Mouse (Mus musculus) adrenal gland, postnatal 36 days (tissue): ENCODE results near the gene Dlx2. TPM values are rescaled to one million over a fixed set of nuclear protein-coding genes. Genes with fewer than 3 reads are reported as not detected.

Source experiments
- DNase-seq, 2 experiments: peaks; one replicate each; pipeline ENCODE4 v3.0.0; 2021; ENCODE audit warnings: mixed read lengths in 1 of 2
- total RNA-seq, 2 experiments: library from RNA; stranded (reverse); gene quantifications; 2 replicates each; pipeline ENCODE4 v1.2.3; 2021

The Dlx2 gene
- total RNA-seq, 2 experiments from 2014 or later = 0.16 TPM; not detected in 1

GRCm38 (mm10) chr2:71540611-71541417 lies 5.7 kb downstream of the Dlx2 start:
- DNase-seq = no peak

DNA sequence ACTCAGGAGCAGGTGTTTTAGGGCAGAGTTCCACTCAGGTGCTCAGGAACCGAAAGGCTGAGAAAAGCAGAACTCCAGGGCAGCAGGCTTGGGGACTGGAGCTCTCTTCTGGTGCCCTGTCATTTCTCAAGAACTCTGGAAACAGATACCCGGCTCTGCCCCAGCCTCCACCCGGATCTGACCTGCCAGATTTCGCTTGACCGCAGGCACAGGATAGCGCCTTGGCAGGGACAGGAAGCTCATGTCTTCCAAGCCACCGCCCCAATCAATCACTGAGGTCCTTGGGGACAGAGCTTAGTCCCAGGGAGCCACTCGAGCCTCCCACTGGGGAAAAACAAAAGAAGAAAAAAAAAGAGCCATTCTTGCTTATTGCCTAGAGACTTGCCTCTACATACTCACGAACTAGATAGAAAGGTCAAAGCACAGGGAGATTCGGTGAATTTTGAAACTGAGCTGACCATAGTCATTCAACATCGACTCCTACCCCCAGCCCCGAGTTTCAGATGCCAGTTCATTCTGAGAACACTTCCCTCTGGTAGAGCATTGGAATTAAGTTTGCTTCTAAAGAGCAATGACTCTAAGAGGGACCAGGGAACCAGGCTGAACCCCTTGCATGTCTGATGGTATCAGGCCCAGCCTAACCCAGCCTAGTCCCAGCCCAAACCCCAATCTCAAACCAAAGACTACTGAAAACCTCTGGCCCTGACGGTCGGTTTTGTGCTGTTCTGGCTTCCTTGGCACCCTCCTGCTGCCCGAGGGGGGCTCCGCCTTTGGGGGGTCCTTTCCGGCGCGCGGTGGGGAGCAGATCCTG lies 12.1 kb downstream of the Dlx2 start:
- no peak for DNase-seq

- no peak for DNase-seq
These were observed 13.5 kb downstream of the Dlx2 start for GRCm38 (mm10) chr2:71533094-71533493.

DNA sequence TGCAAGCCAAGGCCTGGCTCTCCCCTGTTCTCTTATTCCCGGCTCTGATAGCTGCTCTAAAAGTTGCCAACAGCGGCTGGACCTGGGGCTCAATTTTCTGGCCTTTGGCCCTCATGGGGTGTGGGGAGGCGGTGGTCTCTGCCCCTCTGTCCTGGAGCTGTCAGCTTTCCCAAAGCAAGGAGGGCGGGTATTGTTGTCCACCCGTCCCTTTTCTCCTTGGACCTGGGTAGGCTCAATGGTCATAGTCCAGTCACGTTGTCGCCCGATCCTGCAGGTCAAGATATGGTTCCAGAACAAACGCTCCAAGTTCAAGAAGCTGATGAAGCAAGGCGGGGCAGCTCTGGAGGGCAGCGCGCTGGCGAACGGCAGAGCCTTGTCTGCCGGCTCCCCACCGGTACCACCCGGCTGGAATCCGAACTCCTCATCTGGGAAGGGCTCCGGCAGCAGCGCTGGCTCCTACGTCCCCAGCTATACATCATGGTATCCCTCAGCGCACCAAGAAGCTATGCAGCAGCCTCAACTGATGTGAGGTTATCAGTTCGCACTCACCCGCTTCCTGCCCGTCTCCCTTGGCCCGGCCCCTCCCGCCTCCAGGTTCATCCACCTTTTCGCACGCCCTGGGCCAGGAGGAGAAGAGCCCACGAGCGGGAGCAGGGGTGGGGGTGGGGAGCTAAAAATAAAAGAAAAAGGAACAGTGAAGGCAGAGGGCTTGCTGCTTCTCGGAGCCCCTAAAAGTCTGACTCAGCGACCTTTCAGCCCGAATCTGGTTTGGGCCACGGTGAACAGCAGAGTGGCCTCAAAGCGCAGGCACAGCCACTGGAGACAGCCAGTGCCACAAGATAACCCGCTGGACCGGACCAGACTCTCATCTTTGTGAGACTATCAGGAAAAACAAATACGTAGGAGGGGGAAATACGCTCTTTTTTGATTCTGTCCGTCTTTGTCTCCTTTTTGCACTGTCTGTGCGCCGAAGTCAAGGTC lies 14.3 kb downstream of the Dlx2 start:
- no peak for DNase-seq

DNA sequence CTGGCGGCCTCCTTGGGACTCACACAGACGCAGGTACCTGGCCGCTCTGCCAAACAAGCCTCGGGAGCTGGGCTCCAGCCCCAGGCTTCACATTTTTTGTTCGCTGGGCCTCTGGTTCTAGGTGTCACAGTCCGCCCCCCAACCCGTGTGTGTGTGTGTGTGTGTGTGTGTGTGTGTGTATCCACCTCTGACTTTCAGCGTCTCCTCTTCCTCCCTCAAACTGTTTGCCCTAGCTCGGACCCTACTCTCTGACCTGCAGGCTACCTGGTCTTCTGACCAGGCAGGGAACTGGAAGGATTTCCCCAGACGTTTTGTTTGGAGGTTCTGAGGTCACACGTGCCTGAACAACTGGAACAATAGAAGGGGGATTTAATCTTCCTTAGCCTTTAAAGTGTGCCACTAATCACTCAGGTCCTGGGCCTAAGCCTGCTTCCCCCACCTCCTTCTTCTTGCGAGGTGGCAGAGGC lies 15.4 kb downstream of the Dlx2 start:
- no peak for DNase-seq

DNA sequence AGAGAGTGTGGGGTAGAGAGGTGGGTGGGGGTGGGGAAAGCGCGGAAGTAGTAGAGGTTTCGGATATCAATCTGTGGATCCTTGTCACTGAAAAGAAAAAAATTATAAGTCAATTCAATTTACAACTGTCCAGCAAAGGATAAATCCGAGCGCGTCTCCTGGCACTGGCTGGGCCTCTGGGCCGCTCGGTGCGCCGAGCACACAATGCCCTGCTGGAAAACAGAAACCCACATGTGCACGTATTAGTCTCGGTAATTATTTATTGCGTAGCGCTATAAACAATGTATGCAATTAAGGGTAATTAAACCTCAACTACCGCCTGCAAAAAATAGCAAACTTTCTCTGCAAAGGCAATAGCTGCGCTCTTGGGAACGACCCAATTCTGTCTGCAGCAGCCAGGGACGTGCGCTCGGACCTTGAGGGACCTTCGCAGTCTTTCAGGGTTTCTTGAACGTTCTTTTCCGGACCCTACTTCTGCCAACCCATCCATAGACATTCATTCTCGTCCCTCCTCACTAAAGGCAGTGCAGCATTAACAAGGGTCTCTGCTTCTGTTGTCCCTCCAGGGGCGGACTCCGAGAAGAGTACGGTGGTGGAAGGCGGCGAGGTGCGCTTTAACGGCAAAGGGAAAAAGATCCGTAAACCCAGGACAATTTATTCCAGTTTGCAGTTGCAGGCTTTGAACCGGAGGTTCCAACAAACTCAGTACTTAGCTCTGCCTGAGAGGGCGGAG lies 16.0 kb downstream of the Dlx2 start:
- no peak for DNase-seq

DNA sequence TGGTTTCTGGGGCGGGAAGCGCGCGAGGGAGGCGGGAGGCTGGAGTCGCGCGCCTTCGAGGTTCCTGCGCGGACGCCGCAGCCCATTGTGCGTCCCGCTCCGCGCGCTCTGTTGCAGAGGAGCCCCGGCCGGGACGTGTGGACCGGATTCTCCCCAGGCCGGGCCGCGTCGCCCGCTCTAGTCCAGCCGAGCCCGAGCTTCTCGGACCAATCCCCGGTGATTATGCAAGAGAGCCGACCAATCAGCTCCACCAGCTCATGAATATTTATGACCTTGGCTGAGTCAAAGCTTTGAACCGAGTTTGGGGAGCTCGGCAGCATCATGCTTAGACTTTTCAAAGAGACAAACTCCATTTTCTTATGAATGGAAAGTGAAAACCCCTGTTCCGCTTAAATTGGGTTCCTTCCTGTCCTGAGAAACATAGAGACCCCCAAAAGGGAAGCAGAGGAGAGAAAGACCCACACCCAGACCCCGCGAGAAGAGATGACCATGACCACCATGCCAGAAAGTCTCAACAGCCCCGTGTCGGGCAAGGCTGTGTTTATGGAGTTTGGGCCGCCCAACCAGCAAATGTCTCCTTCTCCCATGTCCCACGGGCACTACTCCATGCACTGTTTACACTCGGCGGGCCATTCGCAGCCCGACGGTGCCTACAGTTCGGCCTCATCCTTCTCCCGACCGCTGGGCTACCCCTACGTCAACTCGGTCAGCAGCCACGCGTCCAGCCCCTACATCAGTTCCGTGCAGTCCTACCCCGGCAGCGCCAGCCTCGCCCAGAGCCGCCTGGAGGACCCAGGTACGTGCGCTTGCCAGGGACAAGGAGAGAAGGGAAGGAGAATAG lies 16.8 kb downstream of the Dlx2 start:
- peak; percentile 84 to 88 for DNase-seq

DNA sequence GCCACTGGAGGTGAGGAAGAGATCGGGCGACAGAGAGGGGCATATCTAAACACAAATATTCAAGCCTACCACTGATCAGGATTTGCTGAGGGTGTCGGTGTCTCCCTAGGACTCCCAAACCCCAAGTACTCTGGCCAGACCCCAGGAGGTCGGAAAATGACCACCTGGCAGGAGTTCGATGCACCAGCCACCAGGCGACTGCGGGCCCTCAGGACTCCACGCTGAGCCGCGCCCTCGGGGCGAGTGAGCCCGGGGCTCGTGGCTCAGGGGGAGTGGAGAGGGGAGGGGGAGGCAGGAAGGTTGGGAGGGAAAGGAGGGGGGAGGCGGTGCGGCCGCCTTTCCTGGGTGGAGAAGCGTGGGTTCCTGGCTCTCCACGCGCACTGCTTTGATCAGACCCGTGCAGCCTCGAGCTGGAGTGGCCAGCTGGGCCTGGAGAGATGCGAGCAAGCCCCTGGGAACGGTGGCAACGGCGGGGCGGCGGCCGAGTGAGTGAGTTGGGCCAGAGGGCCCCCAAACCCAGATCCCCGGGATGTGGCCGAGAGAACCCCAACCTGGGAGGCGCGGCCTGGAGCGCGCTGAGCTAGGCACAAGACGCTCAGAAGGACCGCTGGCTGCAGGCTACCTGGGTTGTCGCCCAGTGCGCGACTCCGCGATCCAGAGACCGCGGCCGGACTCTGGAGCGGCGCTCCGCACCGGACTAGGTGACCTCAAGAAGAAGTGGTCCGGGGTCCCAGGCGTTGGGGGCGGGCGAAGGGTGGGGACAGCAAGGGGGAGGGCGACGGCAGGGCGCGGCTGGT lies 17.6 kb downstream of the Dlx2 start:
- no peak for DNase-seq

GRCm38 (mm10) chr2:71528014-71528713 lies 18.4 kb downstream of the Dlx2 start, which contains the start of gene Dlx1:
Gene Dlx1 (plus strand): TSS chr2:71528113.
- DNase-seq = no peak

DNA sequence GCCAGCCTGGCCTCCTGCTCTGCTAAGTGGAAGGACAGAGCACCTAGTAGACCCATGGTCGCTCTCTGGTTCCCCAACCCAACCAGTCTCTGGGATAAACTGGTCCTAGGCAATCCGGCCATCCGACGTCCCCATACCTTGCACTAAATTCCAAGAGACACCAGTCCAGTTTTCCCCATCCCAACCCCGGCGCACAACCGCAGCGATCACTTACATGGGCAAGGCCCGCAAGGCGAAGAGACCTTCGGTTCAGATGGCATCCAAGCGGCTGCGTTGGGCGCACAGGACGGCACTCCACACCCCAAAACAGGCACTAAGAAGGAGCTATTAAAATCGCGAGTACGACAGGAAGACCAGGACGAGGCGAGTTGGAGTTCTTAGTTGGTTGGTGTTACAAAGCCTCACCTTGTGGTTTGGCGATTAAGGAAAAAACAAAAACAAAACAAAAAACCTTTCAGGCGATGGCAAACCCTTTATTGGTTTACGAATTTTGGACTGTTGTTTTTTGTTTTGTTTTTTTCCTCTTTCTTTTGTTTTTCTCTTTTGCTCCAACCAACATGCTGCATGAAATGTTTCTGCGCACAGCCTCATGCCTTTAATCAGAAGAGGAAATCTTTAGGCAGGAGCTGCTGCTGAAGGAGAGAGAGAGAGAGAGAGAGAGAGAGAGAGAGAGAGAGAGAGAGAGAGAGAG lies 19.1 kb downstream of the Dlx2 start:
- no peak for DNase-seq

DNA sequence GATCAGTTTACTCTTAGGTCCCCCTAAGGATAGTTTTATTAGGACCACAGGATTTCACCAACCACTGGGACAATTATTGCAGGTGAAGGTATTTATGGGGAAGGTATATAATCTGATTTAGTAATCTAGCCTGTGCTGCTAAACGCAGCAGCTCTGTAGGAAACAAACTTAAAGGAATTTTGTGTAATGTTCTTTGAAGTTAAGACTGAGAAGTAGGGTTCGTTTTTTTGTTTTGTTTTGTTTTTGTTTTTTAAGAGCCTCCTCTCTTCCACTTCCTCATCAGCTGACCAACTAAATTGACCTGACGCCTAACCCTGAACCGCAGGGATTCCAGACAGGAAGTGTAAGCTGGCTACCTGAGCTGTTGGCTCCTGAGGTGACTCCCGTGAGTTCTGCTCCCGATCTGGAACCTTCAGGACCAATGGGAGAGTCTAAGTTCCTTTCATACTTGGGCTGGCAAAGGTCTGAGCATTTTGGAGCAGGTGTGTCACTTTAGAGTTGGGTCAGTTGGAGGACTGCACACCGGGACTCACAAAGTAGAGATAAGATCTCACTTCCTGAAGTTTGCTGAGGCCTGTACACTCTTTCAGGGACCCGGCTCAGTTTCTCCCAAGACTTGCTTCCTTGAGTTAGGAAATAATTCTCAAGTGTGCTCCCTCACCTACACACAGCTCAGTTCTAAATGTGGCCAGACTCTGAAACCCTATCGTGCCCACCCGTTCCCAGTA lies 19.8 kb downstream of the Dlx2 start:
- DNase-seq = no peak

DNA sequence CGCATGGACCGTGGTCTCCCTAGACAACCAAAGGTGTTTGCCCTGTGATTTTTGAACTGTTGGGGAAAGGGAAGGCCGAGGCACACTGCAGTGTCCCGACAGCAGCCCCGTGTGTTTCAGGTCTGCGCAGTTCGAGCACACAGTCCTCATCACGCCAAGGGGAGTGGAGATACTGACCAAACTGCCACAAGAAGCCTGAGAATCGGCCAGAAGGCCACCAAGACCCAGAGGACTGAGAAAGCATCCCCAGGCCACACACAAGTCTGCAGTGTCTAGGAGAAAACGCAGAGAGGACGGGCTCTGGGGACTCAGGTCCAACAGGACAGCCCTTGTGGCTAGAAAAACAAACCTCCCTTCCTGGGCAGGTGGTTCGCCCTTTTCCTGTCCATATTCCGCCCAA lies 21.8 kb downstream of the Dlx2 start:
- DNase-seq = no peak

- no peak for DNase-seq
These were observed 23.1 kb downstream of the Dlx2 start for GRCm38 (mm10) chr2:71523431-71523830.

DNA sequence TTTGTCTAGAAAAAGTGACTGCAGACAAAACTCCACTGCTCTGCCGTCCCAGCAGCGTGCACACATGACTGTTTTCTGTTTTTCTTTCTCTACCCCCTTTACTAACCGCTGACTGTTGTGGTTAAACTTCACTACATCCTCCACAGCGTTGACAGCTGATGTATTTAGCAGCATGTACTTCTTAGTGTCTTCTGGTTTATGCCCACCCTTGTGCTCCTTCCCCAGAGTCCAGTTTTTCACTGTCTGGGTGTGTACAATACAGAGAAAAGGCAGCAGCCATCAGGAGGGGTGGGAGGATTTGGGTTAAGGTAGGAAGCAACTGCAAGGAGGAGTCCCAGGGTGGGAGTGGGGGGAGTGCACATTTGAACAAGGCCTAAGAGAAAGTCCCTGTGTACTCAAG lies 23.7 kb downstream of the Dlx2 start:
- DNase-seq = no peak

DNA sequence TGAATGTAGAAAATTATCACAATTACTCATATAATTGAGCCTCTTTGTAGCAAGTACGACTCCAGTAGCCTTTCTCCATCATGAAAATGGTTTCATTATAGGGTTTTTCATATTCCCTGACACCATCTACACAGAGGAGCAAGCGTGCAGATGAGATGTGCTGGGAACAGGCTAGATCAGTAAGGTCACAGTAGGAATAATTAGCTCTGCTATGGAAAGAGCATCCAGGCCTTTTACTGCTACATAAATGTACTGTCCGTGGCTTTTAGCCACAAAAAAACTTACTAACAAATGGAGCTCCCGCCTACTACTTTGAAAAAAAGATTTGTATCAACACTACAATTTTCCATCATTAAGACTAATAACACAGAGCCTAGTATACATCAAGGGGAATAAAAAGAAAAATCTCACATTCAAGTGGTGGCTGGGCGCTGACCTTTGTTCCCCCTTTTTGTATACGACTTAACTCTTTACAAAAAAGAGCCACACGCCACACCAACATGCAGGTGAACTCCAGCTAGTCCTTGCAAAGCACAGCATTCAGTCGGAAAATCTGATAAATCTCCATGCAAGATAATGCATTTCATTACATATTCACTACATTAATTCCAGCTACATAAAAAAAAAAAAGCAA lies 29.0 kb downstream of the Dlx2 start:
- DNase-seq = no peak

- DNase-seq = no peak
These were observed 29.6 kb downstream of the Dlx2 start for GRCm38 (mm10) chr2:71516995-71517394.

- no peak for DNase-seq
These were observed 34.2 kb downstream of the Dlx2 start for GRCm38 (mm10) chr2:71512326-71512725.
